Mouse (Mus musculus): Measurements from ENCODE around the gene Igf2bp1. TPM values are rescaled to one million over a fixed set of nuclear protein-coding genes. Genes with fewer than 3 reads are reported as not detected.
"Not testable (repeated sequence)": the region's sequence is repeated elsewhere in the genome, so short reads cannot be mapped to it uniquely, and the experiment has no call there.

The Igf2bp1 gene
- polyA plus RNA-seq, 1 experiment from 2014 or later = 38.6 TPM

DNA sequence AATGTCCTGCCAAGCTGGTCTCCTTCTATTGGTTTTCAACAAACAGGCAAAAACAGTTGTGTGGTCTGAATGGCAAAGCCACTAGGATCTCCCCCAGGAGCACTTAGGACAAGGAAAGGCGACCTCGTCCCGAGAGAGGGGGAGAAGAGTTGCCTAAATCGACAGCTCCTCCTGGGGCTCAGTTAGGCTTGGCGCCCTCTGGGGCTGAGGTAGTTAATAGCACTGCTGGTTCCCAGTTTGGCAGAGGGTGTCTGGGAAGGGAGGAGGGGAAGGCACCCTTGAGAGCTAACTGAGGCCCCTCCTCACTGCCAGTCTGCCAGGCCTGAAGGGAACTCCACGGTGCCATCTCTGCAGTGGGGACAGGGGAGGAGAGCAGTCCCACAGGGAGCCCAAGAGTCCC is 46.6 kb downstream of the Igf2bp1 start:
- peaks cover 33% of the 10 kb centered on the region for H3K36me3 ChIP-seq
- no peak overlapping the region for H3K4me3 ChIP-seq (replicated peaks)
- H3K4me1 ChIP-seq = no peaks in the 10 kb centered on the region
- no peak overlapping the region for H3K4me2 ChIP-seq (replicated peaks)
- ATAC-seq (ENCODE audit: insufficient number of reproducible peaks, low FRiP score, low TSS enrichment, low read depth) = no peak
- 66% methylated on average over 6 of the region's 6 CpGs for WGBS
- H3K27ac ChIP-seq (replicated peaks) = no peak overlapping the region
- no peaks in the 10 kb centered on the region for H3K9me3 ChIP-seq (replicated peaks)
- no peak overlapping the region for H3K9ac ChIP-seq
- H3K27me3 ChIP-seq = no peaks in the 10 kb centered on the region

DNA sequence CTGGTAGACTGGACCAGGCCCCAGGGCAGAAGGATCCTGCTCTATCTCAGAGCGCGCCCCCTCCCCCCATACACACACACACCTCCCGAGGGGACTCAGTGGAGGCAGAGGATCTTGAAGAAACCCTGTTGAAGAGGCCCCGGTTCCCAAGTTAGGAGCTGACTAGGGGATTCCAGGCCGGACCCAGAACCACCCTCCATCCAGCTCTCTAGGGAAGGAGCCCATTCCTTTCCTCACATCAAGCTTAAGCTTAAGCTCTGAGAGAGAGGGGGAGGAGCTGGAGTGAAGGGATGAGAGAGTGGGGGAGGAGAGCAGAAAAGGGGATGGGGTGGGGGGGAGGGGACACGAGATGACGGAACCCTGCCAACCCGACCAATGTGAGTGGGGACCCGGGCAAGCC is 47.5 kb downstream of the Igf2bp1 start:
- ATAC-seq (ENCODE audit: insufficient number of reproducible peaks, low FRiP score, low TSS enrichment, low read depth) = no peak
- Histone ChIP-seq H3K27me3 (no peaks in the 10 kb centered on the region), H3K27ac (replicated peaks) (no peak overlapping the region), H3K4me2 (replicated peaks) (no peak overlapping the region), H3K9me3 (replicated peaks) (no peaks in the 10 kb centered on the region), H3K9ac (no peak overlapping the region), H3K4me1 (no peaks in the 10 kb centered on the region), H3K4me3 (replicated peaks) (no peak overlapping the region), H3K36me3 (peaks cover 26% of the 10 kb centered on the region)
- 62% methylated on average over 9 of the region's 9 CpGs for WGBS

DNA sequence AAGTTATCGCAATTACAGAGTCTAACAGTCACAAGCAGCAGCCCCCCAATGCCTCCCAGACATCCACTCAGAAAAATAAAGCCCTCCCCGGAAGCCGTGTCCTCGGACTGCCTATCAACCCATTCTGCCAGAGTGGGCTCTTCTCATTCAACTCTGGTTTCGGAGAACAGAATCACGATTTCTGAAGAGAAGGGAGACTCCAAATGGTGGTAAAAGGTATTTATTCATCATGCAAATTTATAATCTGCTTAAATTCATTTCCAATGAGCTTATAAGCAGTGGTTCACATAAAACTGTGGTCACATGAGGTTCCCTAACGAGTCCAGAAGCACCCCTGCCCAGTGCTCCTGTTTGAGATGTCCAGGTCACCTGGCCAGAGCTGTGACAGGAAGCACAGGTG is 48.3 kb downstream of the Igf2bp1 start:
- 78% methylated on average over 7 of the region's 7 CpGs for WGBS
- peaks cover 17% of the 10 kb centered on the region for H3K36me3 ChIP-seq
- no peaks in the 10 kb centered on the region for H3K9me3 ChIP-seq (replicated peaks)
- H3K4me2 ChIP-seq (replicated peaks) = no peak overlapping the region
- ATAC-seq (ENCODE audit: insufficient number of reproducible peaks, low FRiP score, low TSS enrichment, low read depth) = no peak
- H3K4me3 ChIP-seq (replicated peaks) = no peak overlapping the region
- H3K9ac ChIP-seq = no peak overlapping the region
- no peaks in the 10 kb centered on the region for H3K27me3 ChIP-seq
- no peak overlapping the region for H3K27ac ChIP-seq (replicated peaks)
- no peaks in the 10 kb centered on the region for H3K4me1 ChIP-seq

DNA sequence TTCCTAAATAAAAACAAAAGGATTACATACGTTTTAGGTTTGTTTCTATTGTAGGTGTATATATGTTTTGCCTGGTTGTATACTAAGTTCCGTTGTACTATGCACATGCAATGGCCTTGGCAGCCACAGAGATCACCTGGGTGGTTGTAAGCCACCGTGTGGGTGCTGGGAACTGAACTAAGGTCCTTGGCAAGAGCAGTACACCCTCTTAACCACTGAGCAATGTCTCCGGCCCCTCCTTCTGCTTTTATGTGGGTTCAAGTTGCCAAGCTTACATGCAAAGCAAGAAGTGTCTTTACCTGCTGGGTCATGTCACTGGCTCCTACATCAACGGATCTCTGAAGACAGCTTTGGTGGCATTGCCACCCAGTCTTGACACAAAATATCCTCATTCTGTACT is 52.4 kb downstream of the Igf2bp1 start:
- no peak overlapping the region for H3K9ac ChIP-seq
- no peaks in the 10 kb centered on the region for H3K27me3 ChIP-seq
- H3K4me2 ChIP-seq (replicated peaks) = no peak overlapping the region
- WGBS = 82% methylated on average over 5 of the region's 5 CpGs
- H3K27ac ChIP-seq (replicated peaks) = no peak overlapping the region
- H3K36me3 ChIP-seq = no peaks in the 10 kb centered on the region
- no peaks in the 10 kb centered on the region for H3K9me3 ChIP-seq (replicated peaks)
- no peak for ATAC-seq (ENCODE audit: insufficient number of reproducible peaks, low FRiP score, low TSS enrichment, low read depth)
- H3K4me1 ChIP-seq = no peaks in the 10 kb centered on the region
- no peak overlapping the region for H3K4me3 ChIP-seq (replicated peaks)

DNA sequence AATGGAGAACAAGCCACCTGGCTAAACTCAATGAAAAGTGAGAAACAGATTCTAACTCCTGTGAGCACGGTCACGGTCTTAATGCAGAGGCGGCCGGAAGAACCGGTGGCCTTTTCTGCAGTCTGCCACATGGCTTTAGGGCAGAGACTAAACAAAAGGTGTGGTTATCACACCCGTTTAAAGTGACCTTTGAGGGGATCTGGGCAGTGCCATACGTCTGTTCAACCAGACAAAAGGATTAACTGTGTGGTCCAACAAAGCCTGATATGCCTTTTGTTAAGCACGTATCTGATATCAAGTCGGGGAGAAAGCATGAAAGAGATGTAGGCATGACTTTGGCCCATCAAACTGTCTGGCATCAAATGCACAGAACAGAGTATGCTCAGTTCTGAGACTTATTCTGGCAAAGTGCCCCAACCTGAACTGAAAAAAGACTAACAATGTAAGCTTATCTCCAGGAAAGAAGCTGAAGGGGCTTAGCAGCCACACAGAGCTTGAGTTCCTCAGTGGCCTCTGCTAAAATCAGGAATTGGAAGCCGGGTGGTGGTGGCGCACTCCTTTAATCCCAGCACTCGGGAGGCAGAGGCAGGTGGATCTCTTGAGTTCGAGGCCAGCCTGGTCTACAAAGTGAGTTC is 59.8 kb downstream of the Igf2bp1 start:
- WGBS = 58% methylated on average over 13 of the region's 13 CpGs
- no peaks in the 10 kb centered on the region for H3K36me3 ChIP-seq
- ATAC-seq (ENCODE audit: insufficient number of reproducible peaks, low FRiP score, low TSS enrichment, low read depth) = no peak

DNA sequence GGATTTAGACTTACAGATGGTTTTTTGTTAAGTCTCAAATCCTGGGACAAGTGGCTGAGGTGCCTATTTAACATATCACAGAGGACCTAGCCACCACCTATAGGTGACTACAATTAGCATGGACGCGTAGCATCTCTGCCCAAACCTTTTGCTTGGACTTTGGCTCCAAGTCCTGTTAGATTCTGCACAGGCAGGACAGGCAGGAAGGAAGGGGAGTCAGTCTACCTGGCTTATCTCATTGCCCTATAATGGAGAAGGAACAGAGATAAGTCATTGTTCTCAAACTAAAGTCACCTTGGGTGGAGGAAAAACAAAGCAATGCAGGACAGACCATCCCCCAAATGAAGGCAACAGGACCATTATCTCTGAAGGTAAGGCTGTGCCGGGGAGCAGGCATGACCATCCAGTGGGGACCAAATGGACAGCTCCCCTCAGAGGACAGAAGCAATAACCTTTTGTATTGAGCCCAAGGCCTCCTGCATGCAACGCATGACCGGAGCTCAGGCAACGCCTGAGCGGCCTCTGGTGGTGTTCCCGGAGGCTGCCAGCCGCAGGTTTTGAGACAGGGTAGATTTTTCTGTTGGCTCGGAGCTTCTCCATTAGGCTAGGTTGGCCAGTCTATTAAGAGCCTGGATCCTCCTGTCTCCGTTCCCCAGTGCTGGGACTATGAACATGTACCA is 65.8 kb downstream of the Igf2bp1 start:
- Histone ChIP-seq H3K36me3 (no peaks in the 10 kb centered on the region), H3K4me3 (replicated peaks) (no peak overlapping the region), H3K27ac (replicated peaks) (no peak overlapping the region), H3K9me3 (replicated peaks) (no peaks in the 10 kb centered on the region), H3K4me1 (no peaks in the 10 kb centered on the region), H3K4me2 (replicated peaks) (no peak overlapping the region), H3K27me3 (no peaks in the 10 kb centered on the region), H3K9ac (no peak overlapping the region)
- WGBS = 40% methylated on average over 11 of the region's 11 CpGs
- ATAC-seq (ENCODE audit: insufficient number of reproducible peaks, low FRiP score, low TSS enrichment, low read depth) = no peak

More for the DNA sequence above, 59.8 kb downstream of the Igf2bp1 start:
- Histone ChIP-seq H3K9me3 (replicated peaks) (no peaks in the 10 kb centered on the region), H3K4me2 (replicated peaks) (no peak overlapping the region), H3K27me3 (no peaks in the 10 kb centered on the region), H3K4me1 (no peaks in the 10 kb centered on the region), H3K27ac (replicated peaks) (no peak overlapping the region), H3K4me3 (replicated peaks) (no peak overlapping the region), H3K9ac (no peak overlapping the region)

DNA sequence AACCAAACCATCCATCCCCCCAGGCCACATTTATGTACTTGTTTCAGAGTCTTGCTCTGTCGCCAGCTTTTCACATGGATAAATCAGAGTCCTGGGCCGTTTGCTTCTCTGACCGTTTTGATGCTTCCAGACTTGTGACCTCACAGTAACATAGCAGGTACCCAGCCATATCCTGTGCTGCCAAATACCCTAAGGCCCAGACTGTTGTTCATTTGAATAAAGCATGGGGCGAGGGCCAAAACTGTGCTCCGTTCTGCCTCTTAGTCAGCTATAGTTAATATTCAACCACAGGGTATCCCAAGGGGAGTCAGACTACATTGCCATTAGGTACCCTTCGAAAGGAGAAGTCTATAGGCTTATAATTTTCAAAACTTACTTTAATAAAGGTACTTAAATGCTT is 69.3 kb downstream of the Igf2bp1 start:
- no peak overlapping the region for H3K4me3 ChIP-seq (replicated peaks)
- H3K9me3 ChIP-seq (replicated peaks) = no peaks in the 10 kb centered on the region
- ATAC-seq (ENCODE audit: insufficient number of reproducible peaks, low FRiP score, low TSS enrichment, low read depth) = no peak
- H3K4me2 ChIP-seq (replicated peaks) = no peak overlapping the region
- no peak overlapping the region for H3K9ac ChIP-seq
- WGBS = 74% methylated on average over 6 of the region's 6 CpGs
- no peaks in the 10 kb centered on the region for H3K27me3 ChIP-seq
- H3K4me1 ChIP-seq = no peaks in the 10 kb centered on the region
- H3K36me3 ChIP-seq = no peaks in the 10 kb centered on the region
- no peak overlapping the region for H3K27ac ChIP-seq (replicated peaks)

DNA sequence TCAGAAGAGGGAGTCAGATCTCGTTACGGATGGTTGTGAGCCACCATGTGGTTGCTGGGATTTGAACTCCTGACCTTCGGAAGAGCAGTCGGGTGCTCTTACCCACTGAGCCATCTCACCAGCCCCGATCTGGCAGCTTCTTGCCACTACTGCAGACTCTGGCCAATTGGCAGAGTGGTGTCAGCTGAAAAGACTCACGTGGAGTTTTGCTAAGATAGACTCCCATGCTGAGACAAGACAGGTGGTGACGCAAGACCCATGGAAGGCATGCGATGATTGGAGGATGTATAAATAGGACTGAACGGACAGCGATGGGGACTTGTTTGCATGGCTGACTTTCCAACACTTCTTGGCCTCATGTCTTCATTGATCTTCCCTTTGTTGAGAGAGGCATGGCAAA is 73.6 kb downstream of the Igf2bp1 start:
- not testable (repeated sequence) for H3K4me1 ChIP-seq; H3K36me3 ChIP-seq; H3K27me3 ChIP-seq; H3K4me2 ChIP-seq (replicated peaks); H3K27ac ChIP-seq (replicated peaks); ATAC-seq (ENCODE audit: insufficient number of reproducible peaks, low FRiP score, low TSS enrichment, low read depth); H3K9me3 ChIP-seq (replicated peaks); H3K4me3 ChIP-seq (replicated peaks); H3K9ac ChIP-seq
- WGBS = 90% methylated on average over 8 of the region's 10 CpGs

DNA sequence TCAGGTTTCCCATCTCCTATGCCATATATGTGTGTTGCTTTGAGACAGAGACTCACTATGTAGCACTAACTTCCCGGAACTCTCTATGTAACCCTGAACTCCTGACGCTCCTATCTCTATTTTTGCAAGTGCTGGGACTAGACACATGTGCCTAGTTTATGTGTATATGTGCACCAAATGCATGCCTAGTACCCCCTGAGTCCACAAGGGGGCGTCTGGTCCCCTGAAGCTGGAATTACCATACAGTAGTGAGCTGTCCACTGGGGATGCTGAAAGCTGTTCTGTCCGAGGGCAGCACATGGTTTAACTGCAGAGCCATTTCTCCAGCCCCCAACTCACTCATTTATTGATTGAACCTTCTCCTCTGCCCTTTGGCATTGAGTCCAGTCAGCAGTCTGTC is 79.3 kb downstream of the Igf2bp1 start:
- Histone ChIP-seq H3K4me1 (no peaks in the 10 kb centered on the region), H3K9ac (no peak overlapping the region), H3K4me2 (replicated peaks) (no peak overlapping the region), H3K36me3 (no peaks in the 10 kb centered on the region), H3K27ac (replicated peaks) (no peak overlapping the region), H3K27me3 (peaks cover 17% of the 10 kb centered on the region), H3K9me3 (replicated peaks) (no peaks in the 10 kb centered on the region), H3K4me3 (replicated peaks) (no peak overlapping the region)
- WGBS = 70% methylated on average over 4 of the region's 4 CpGs
- no peak for ATAC-seq (ENCODE audit: insufficient number of reproducible peaks, low FRiP score, low TSS enrichment, low read depth)

DNA sequence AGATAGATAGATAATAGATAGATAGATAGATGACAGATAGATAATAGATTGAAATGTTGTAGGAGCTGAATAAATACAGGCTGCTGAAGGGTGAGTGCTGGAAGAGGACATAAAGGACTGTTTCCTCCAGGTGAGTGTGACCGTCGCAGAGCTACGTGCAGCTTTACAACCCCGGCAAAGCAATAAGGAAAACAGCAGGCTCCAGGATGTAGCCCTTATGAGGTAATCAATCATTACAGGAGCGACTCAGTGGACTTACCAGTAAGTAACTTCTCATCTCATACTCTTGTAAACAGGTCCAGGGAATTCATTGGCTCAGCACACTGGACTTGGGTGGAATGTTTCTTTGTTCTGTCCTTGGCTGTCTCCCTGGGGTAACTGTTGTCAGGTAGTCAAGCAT is 79.8 kb downstream of the Igf2bp1 start:
- Histone ChIP-seq H3K4me1 (no peaks in the 10 kb centered on the region), H3K27me3 (peaks cover 17% of the 10 kb centered on the region), H3K9me3 (replicated peaks) (no peaks in the 10 kb centered on the region), H3K4me3 (replicated peaks) (no peak overlapping the region), H3K9ac (no peak overlapping the region), H3K4me2 (replicated peaks) (no peak overlapping the region), H3K27ac (replicated peaks) (no peak overlapping the region), H3K36me3 (no peaks in the 10 kb centered on the region)
- no peak for ATAC-seq (ENCODE audit: insufficient number of reproducible peaks, low FRiP score, low TSS enrichment, low read depth)
- WGBS = 98% methylated on average over 5 of the region's 5 CpGs

DNA sequence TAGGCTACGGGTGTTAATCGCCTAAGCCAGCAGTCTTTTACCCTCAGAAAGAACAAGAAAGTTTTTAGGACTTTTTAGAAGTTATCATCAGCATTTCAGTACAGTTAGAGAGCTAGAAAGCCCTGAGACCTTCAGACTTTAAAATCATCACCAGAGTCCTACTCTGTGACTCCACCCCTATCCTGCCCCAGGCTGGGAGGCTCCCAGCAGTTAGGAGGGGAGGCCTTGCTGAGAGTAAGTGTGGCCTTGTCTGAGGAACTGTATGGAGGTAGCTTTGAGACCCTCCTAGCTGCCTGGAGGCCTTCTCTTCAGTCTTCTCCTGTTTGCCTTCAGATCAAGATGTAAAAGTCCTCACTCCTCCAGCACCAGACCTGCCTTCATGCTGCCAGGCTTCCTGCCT is 81.5 kb downstream of the Igf2bp1 start:
- 27% methylated on average over 2 of the region's 2 CpGs for WGBS

DNA sequence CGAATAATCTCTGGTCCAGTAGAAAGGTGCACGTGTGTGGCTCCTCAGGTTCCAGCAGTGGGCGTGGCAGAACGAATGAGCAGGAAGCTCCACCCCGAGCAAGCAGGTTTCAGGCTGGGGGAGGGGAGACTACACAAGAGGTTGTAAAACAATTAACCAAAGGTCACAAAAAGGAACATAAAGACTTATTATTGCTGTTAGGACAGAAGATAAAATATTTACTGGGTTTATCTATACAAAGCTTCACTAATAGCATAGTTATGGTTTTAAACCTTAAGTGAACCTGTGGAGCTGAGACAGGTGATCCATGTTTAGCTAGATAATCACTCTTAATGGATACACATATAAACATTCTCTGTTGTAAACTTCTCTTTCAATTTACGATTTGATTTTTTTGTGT is 82.3 kb downstream of the Igf2bp1 start:
- H3K27ac ChIP-seq (replicated peaks); H3K9me3 ChIP-seq (replicated peaks); H3K36me3 ChIP-seq; H3K4me3 ChIP-seq (replicated peaks); H3K4me2 ChIP-seq (replicated peaks); H3K4me1 ChIP-seq; H3K9ac ChIP-seq; ATAC-seq (ENCODE audit: insufficient number of reproducible peaks, low FRiP score, low TSS enrichment, low read depth): not testable (repeated sequence)
- peaks cover 32% of the 10 kb centered on the region for H3K27me3 ChIP-seq
- 5% methylated on average over 4 of the region's 6 CpGs for WGBS

More for the DNA sequence above, 81.5 kb downstream of the Igf2bp1 start:
- peaks cover 28% of the 10 kb centered on the region for H3K27me3 ChIP-seq
- no peak for ATAC-seq (ENCODE audit: insufficient number of reproducible peaks, low FRiP score, low TSS enrichment, low read depth)
- H3K4me2 ChIP-seq (replicated peaks) = no peak overlapping the region
- no peaks in the 10 kb centered on the region for H3K36me3 ChIP-seq
- H3K9me3 ChIP-seq (replicated peaks) = no peaks in the 10 kb centered on the region
- no peaks in the 10 kb centered on the region for H3K4me1 ChIP-seq
- no peak overlapping the region for H3K4me3 ChIP-seq (replicated peaks)
- no peak overlapping the region for H3K9ac ChIP-seq
- no peak overlapping the region for H3K27ac ChIP-seq (replicated peaks)

All from embryonic facial prominence, embryonic 15.5 days (tissue).